Mouse (Mus musculus) 416B (cell line): ENCODE measurements at regions not wholly inside any gene's neighbourhood (a gene's known extent, or its start where the extent isn't known, plus 50 kb on each side); places are given as distances from the start of the nearest gene placed in this dataset.
A peak's percentile ranks its signal among the peaks of the same experiment; 100 is the strongest.

Experiments
- DNase-seq: peaks from one replicate; pipeline ENCODE4 v3.0.0; 2011; ENCODE audit warnings: low read depth

DNA sequence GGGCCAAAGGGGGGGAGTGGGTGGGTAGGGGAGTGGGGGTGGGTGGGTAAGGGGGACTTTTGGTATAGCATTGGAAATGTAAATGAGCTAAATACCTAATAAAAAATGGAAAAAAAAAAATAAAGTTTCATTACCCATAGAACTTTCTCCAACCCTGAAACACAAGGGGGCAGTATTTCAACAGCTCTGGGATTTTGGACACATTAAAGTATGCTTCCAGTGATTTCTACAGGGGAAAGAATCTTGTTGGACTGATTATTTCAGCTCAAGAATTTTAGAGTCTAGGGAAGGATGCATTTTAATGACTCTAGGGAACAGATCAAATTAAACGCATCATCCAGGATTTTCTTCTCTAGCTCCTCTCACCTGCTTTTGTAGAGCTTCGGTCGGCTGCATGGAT lies 345.9 kb downstream of the Nrcam start:
- peak; percentile 60 for DNase-seq

- peak; percentile 54 for DNase-seq
These were observed 346.3 kb downstream of the Nrcam start for GRCm38 (mm10) chr12:44675003-44675402.
